Mouse (Mus musculus) heart, embryonic 13.5 days (tissue): ENCODE measurements at regions not wholly inside any gene's neighbourhood (a gene's known extent, or its start where the extent isn't known, plus 50 kb on each side); places are given as distances from the start of the nearest gene placed in this dataset.

Source experiments
- ATAC-seq: fragments of 200-750 bp; cut with Nextera tagmentation; 2 replicates; pipeline ENCODE4 v1.8.0; 2017; ENCODE audit warnings: moderate TSS enrichment; ENCODE audit not compliant: insufficient number of reproducible peaks, low FRiP score, low TSS enrichment; ENCODE audit errors: extremely low read depth
- H3K27ac ChIP-seq: fragments of 300-500 bp; sonication (generic); replicated peaks from 2 replicates; pipeline ENCODE4 v1.5.1; 2015; ENCODE audit warnings: moderate library complexity, mild to moderate bottlenecking, inconsistent platforms
- H3K27me3 ChIP-seq: fragments of 300-500 bp; sonication (generic); replicated peaks from 2 replicates; pipeline ENCODE4 v1.6.1; 2015; ENCODE audit warnings: mild to moderate bottlenecking, inconsistent platforms
- H3K36me3 ChIP-seq: fragments of 300-500 bp; sonication (generic); 2 replicates; pipeline ENCODE4 v1.6.1; 2015; ENCODE audit warnings: mild to moderate bottlenecking, inconsistent platforms
- H3K4me1 ChIP-seq: fragments of 300-500 bp; sonication (generic); 2 replicates; pipeline ENCODE4 v1.6.1; 2015; ENCODE audit warnings: inconsistent platforms
- H3K4me2 ChIP-seq: fragments of 300-500 bp; sonication (generic); 2 replicates; pipeline ENCODE4 v1.6.1; 2015; ENCODE audit warnings: inconsistent platforms, mild to moderate bottlenecking, moderate library complexity
- H3K4me3 ChIP-seq: fragments of 300-500 bp; sonication (generic); 2 replicates; pipeline ENCODE4 v1.5.1; 2015; ENCODE audit warnings: moderate library complexity, mild to moderate bottlenecking, inconsistent platforms
- H3K9ac ChIP-seq: fragments of 300-500 bp; sonication (generic); 2 replicates; pipeline ENCODE4 v1.6.1; 2015; ENCODE audit warnings: inconsistent platforms, mild to moderate bottlenecking, moderate library complexity
- H3K9me3 ChIP-seq: fragments of 300-500 bp; sonication (generic); 2 replicates; pipeline ENCODE4 v1.6.1; 2016; ENCODE audit warnings: inconsistent platforms
- WGBS: fragments of 180-500 bp; shearing (Covaris S2); methylation state at CpG from one replicate; pipeline ENCODE4 v1.1.7; 2015; ENCODE audit warnings: mixed read lengths; 5-methylcytosine and 5-hydroxymethylcytosine counted together

- 83% methylated on average over 11 of the region's 11 CpGs for WGBS
- Histone ChIP-seq H3K4me3 (no peak overlapping the region), H3K9me3 (no peaks in the 10 kb centered on the region), H3K36me3 (no peaks in the 10 kb centered on the region), H3K4me2 (no peak overlapping the region), H3K27ac (no peak overlapping the region), H3K4me1 (peaks cover 3% of the 10 kb centered on the region; the same call in 1 of the 2 replicates), H3K9ac (no peak overlapping the region), H3K27me3 (0 out of 2 replicates have a peak, but pooled peaks cover 5% of the 10 kb centered on the region)
- ATAC-seq = no peak
These were observed 113.7 kb upstream of the Mgmt start for GRCm38 (mm10) chr7:136780708-136781107.

GRCm38 (mm10) chr7:136791162-136791561 lies 103.3 kb upstream of the Mgmt start:
- Histone ChIP-seq H3K4me3 (no peak overlapping the region), H3K9ac (no peak overlapping the region), H3K9me3 (no peaks in the 10 kb centered on the region), H3K4me2 (no peak overlapping the region), H3K4me1 (no peaks in the 10 kb centered on the region), H3K27ac (no peak overlapping the region), H3K27me3 (no peaks in the 10 kb centered on the region), H3K36me3 (no peaks in the 10 kb centered on the region)
- no peak for ATAC-seq
- WGBS = 81% methylated on average over 2 of the region's 2 CpGs

DNA sequence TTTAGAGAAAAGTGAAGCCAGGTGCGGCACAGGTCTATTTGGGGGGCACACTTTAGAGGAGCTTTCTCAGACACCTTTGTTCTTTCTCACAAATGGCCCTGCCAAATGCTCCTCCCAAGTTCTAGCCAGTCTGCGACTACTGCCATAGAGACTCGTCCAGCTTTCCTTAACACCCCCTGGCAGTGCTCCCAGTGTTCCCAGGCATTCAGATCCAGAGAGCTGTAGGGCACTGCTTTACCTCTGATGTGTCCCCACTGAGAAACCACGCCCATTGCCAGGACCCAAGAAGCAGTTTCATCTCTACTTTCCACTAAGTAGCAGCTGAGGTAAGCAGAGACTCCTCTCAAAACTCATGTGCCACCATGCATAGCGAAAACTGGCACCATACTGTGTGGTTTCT lies 102.3 kb upstream of the Mgmt start:
- H3K36me3 ChIP-seq = no peaks in the 10 kb centered on the region
- no peaks in the 10 kb centered on the region for H3K9me3 ChIP-seq
- no peaks in the 10 kb centered on the region for H3K4me1 ChIP-seq
- no peak overlapping the region for H3K4me2 ChIP-seq
- no peak overlapping the region for H3K9ac ChIP-seq
- 64% methylated on average over 5 of the region's 5 CpGs for WGBS
- ATAC-seq = no peak
- H3K4me3 ChIP-seq = no peak overlapping the region
- no peaks in the 10 kb centered on the region for H3K27me3 ChIP-seq
- no peak overlapping the region for H3K27ac ChIP-seq

DNA sequence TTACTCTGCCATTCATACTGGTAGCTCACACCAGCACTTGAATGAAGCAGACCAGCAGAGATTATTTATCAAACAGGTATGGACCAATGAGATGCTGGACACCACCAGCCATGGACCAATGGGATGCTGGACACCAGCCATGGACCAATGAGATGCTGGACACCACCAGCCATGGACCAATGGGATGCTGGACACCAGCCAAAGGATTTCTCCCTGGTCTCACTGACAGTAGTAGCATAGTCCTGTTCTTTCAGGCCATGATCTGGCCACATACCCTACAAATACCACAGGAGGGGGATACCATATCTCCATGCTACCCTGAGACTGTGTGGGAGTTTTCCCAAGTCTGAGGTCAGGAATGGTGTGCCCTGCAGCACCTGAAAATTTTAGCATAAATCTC lies 98.0 kb upstream of the Mgmt start:
- ATAC-seq = no peak
- H3K27me3 ChIP-seq = no peaks in the 10 kb centered on the region
- H3K4me1 ChIP-seq = peaks cover 8% of the 10 kb centered on the region
- no peaks in the 10 kb centered on the region for H3K9me3 ChIP-seq
- no peaks in the 10 kb centered on the region for H3K36me3 ChIP-seq
- no peak overlapping the region for H3K4me2 ChIP-seq
- H3K9ac ChIP-seq = no peak overlapping the region
- no peak overlapping the region for H3K27ac ChIP-seq
- no peak overlapping the region for H3K4me3 ChIP-seq

- Histone ChIP-seq H3K4me3 (no peak overlapping the region), H3K36me3 (no peaks in the 10 kb centered on the region), H3K4me1 (peaks cover 8% of the 10 kb centered on the region), H3K9ac (no peak overlapping the region), H3K4me2 (no peak overlapping the region), H3K9me3 (no peaks in the 10 kb centered on the region), H3K27ac (no peak overlapping the region), H3K27me3 (no peaks in the 10 kb centered on the region)
- ATAC-seq = no peak
- 53% methylated on average over 11 of the region's 11 CpGs for WGBS
These were observed 96.5 kb upstream of the Mgmt start for GRCm38 (mm10) chr7:136797780-136798435.

- Histone ChIP-seq H3K4me3 (no peak overlapping the region), H3K4me1 (peaks cover 8% of the 10 kb centered on the region), H3K4me2 (no peak overlapping the region), H3K27ac (no peak overlapping the region), H3K36me3 (no peaks in the 10 kb centered on the region), H3K9me3 (no peaks in the 10 kb centered on the region), H3K9ac (no peak overlapping the region), H3K27me3 (no peaks in the 10 kb centered on the region)
- no peak for ATAC-seq
- WGBS = 64% methylated on average over 3 of the region's 3 CpGs
These were observed 95.8 kb upstream of the Mgmt start for GRCm38 (mm10) chr7:136798605-136799004.

- Histone ChIP-seq H3K4me1 (no peaks in the 10 kb centered on the region), H3K36me3 (no peaks in the 10 kb centered on the region), H3K27ac (no peak overlapping the region), H3K9me3 (peaks cover 6% of the 10 kb centered on the region), H3K4me3 (no peak overlapping the region), H3K27me3 (0 out of 2 replicates have a peak, but pooled peaks cover 2% of the 10 kb centered on the region), H3K4me2 (no peak overlapping the region), H3K9ac (no peak overlapping the region)
- ATAC-seq = no peak
- WGBS = 81% methylated on average over 6 of the region's 6 CpGs
These were observed 87.3 kb upstream of the Mgmt start for GRCm38 (mm10) chr7:136807101-136807500.

- H3K27ac ChIP-seq = no peak overlapping the region
- H3K36me3 ChIP-seq = no peaks in the 10 kb centered on the region
- H3K9me3 ChIP-seq = peaks cover 6% of the 10 kb centered on the region
- 0 out of 2 replicates have a peak, but pooled peaks cover 2% of the 10 kb centered on the region for H3K27me3 ChIP-seq
- H3K4me3 ChIP-seq = no peak overlapping the region
- no peak overlapping the region for H3K9ac ChIP-seq
- no peak for ATAC-seq
- H3K4me1 ChIP-seq = no peaks in the 10 kb centered on the region
- H3K4me2 ChIP-seq = no peak overlapping the region
These were observed 86.4 kb upstream of the Mgmt start for GRCm38 (mm10) chr7:136807968-136808367.

- Histone ChIP-seq H3K4me2 (no peak overlapping the region), H3K27ac (no peak overlapping the region), H3K4me3 (no peak overlapping the region), H3K4me1 (no peaks in the 10 kb centered on the region), H3K9me3 (peaks cover 6% of the 10 kb centered on the region), H3K27me3 (0 out of 2 replicates have a peak, but pooled peaks cover 2% of the 10 kb centered on the region), H3K36me3 (no peaks in the 10 kb centered on the region), H3K9ac (no peak overlapping the region)
- WGBS = 64% methylated on average over 8 of the region's 8 CpGs
- ATAC-seq = no peak
These were observed 84.8 kb upstream of the Mgmt start for GRCm38 (mm10) chr7:136809576-136809975.

GRCm38 (mm10) chr7:136813691-136814325 lies 80.6 kb upstream of the Mgmt start:
- WGBS = 77% methylated on average over 9 of the region's 9 CpGs
- Histone ChIP-seq H3K4me2 (no peak overlapping the region), H3K9ac (no peak overlapping the region), H3K36me3 (no peaks in the 10 kb centered on the region), H3K27ac (no peak overlapping the region), H3K4me3 (no peak overlapping the region), H3K9me3 (no peaks in the 10 kb centered on the region), H3K27me3 (no peaks in the 10 kb centered on the region), H3K4me1 (no peaks in the 10 kb centered on the region)
- no peak for ATAC-seq

GRCm38 (mm10) chr7:136814751-136815150 lies 79.7 kb upstream of the Mgmt start:
- Histone ChIP-seq H3K9me3 (no peaks in the 10 kb centered on the region), H3K4me2 (no peak overlapping the region), H3K4me3 (no peak overlapping the region), H3K9ac (no peak overlapping the region), H3K27me3 (no peaks in the 10 kb centered on the region), H3K4me1 (no peaks in the 10 kb centered on the region), H3K36me3 (no peaks in the 10 kb centered on the region), H3K27ac (no peak overlapping the region)
- no peak for ATAC-seq
- 78% methylated on average over 6 of the region's 6 CpGs for WGBS

DNA sequence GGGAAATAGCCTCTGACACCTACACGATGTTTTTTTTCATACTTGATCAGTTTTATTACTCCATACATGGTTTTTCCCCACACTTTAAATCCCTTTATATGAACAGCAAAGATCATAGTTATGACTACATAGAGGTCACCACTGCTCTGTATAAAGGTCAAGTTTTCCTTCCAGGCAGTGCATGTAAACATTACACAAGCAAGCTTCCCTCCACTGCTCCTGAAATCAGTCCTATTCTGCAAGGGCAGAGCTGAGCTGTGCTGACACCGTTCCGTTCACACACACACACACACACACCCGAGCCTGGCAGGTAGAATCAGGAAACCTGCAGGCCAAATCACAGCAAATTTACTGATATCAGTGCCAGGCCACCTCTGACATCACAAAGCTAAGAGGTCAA lies 74.1 kb upstream of the Mgmt start:
- Histone ChIP-seq H3K4me1 (peaks cover 2% of the 10 kb centered on the region; the same call in 1 of the 2 replicates), H3K9me3 (no peaks in the 10 kb centered on the region), H3K27ac (no peak overlapping the region), H3K4me2 (no peak overlapping the region), H3K27me3 (peaks cover 25% of the 10 kb centered on the region), H3K36me3 (no peaks in the 10 kb centered on the region), H3K4me3 (no peak overlapping the region), H3K9ac (no peak overlapping the region)
- 63% methylated on average over 4 of the region's 4 CpGs for WGBS
- ATAC-seq = no peak
